Mouse (Mus musculus): ENCODE results near the gene Tas2r134. TPM values are rescaled to one million over a fixed set of nuclear protein-coding genes. Genes with fewer than 3 reads are reported as not detected.

The Tas2r134 gene
- not detected in 2 replicates for polyA plus RNA-seq (2015; fragmentation: Nextera tagmentation; extraction: Ambion mirVana)

DNA sequence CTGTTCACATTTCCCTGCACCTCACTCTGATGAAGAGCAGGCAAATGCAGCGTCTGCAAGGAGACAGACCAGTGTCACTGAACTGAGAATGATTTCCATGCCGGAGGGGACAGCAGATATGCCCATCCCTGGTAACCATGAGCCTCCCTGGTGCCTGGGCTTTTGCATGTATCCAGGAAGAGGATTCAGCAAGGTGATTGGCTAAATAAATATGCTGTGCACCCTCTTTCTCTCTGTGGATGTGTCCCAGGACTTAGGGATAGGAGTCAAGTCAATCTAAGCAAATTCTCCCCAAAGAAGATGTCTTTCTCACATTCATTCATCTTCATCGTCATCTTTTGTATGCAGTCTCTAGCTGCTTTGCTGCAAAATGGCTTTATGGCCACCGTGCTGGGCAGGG is at the start of gene Tas2r134:
Tas2r134 (plus strand) TSS at position 301 of the 400 bp plus-strand sequence.
- 86% methylated on average over 4 of the region's 4 CpGs for WGBS
- no peak within 1 kb of the TSS for H3K27ac ChIP-seq
- no peak within 1 kb of the TSS for H3K4me2 ChIP-seq
- H3K36me3 ChIP-seq, result no peaks in the 10 kb centered on the region
- ATAC-seq (ENCODE audit: insufficient read depth, low FRiP score, low read depth), result no peak
- no peaks in the 10 kb centered on the region for H3K9me3 ChIP-seq
- H3K9ac ChIP-seq, result no peak within 1 kb of the TSS
- H3K27me3 ChIP-seq (replicated peaks), result no peaks in the 10 kb centered on the region
- no peaks in the 10 kb centered on the region for H3K4me1 ChIP-seq
- H3K4me3 ChIP-seq (replicated peaks), result no peak within 1 kb of the TSS

DNA sequence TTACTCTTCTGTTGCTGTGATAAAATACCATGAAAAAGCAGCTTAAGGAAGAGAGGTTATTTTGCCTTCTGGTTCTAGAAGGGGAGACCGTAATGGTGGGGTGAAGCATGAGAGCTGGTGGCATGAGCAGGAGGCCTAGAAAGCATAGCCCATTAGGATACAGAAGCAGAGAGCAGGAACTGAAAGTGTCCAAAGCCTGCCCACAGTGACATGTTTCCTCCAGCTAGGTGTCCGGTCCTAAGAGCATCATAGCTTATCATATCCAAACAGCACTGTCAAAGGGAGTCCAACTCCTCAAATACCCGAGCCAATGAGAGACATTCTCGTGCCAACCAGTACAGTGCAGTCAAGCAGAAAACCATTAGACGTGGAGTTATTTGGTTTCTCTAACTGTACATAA is 47.5 kb upstream of the Tas2r134 start:
- Histone ChIP-seq H3K9ac (no peak overlapping the region), H3K4me2 (no peak overlapping the region), H3K9me3 (no peaks in the 10 kb centered on the region), H3K27ac (no peak overlapping the region), H3K4me3 (replicated peaks) (no peak overlapping the region), H3K36me3 (no peaks in the 10 kb centered on the region), H3K4me1 (no peaks in the 10 kb centered on the region), H3K27me3 (replicated peaks) (no peaks in the 10 kb centered on the region)
- 79% methylated on average over 5 of the region's 5 CpGs for WGBS
- ATAC-seq (ENCODE audit: insufficient read depth, low FRiP score, low read depth), result no peak

DNA sequence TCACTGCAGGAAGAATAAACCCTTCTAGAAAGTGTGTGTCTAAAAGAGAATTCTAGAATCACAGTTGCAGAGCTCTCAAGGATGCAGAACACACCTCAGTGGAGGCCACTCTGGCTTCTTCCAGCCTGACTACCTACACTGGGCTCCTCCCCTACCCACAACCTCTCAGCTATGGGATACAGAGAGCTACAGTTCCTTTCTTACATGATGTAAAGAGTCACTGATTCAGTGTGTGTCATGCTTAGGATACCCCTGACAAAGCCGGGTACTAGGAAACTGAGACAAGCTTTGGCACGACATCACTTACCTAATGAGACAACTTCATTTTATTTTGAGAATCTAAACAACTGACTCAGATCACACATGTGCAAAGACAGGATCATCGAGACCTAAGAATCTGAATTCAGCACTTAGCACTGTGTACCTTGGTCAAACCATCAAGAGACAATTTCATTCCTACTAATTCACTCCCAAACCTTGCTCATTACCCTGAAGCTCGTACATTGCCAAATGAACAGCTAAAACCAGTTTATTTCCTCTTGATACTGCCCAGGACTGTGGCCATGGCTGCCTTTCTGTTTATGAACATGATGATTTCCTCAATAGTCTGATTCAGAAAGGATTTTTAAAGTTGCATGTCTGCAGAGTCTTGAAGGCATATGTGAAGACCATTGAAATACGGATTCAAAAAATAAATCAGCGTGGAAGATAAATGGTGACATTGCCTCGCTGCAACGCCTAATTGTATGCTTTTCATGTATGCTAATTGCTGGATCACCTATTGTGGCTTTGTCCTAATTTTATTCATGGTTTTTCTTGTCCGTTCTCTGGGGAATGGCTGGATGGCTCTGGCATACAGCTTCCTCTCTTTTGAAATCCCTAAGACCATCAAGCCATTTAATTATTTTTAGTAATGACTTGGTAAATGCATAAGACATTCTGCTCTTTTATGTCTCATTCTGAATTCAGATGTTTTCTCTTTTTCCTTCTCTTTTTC is 43.0 kb upstream of the Tas2r134 start:
- no peak for ATAC-seq (ENCODE audit: insufficient read depth, low FRiP score, low read depth)
- Histone ChIP-seq H3K27ac (no peak overlapping the region), H3K4me1 (no peaks in the 10 kb centered on the region), H3K36me3 (no peaks in the 10 kb centered on the region), H3K4me3 (replicated peaks) (no peak overlapping the region), H3K9me3 (no peaks in the 10 kb centered on the region), H3K9ac (no peak overlapping the region), H3K4me2 (no peak overlapping the region), H3K27me3 (replicated peaks) (no peaks in the 10 kb centered on the region)
- 83% methylated on average over 9 of the region's 9 CpGs for WGBS

DNA sequence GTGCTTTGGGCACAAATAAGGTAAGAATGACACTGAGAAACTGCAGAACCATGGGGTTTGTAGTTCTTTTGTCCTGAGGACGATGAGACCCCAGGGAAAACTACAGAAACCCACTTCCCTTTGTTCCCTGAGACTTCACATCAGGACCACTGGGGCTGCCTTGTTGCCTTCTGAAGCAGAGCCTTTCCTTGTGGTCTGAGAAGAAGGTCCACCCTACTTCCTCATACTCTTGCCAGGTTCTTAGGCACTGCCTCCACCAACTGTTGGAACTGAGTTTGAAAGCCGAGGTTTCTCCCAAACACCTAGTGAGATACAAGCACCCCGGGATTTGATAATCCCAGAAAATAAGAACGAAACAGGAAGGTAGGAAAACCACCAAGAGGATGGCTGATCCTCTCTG is 39.0 kb upstream of the Tas2r134 start:
- Histone ChIP-seq H3K36me3 (no peaks in the 10 kb centered on the region), H3K27ac (no peak overlapping the region), H3K27me3 (replicated peaks) (no peaks in the 10 kb centered on the region), H3K4me2 (no peak overlapping the region), H3K4me1 (no peaks in the 10 kb centered on the region), H3K4me3 (replicated peaks) (no peak overlapping the region), H3K9me3 (no peaks in the 10 kb centered on the region), H3K9ac (no peak overlapping the region)
- 75% methylated on average over 4 of the region's 4 CpGs for WGBS
- no peak for ATAC-seq (ENCODE audit: insufficient read depth, low FRiP score, low read depth)

DNA sequence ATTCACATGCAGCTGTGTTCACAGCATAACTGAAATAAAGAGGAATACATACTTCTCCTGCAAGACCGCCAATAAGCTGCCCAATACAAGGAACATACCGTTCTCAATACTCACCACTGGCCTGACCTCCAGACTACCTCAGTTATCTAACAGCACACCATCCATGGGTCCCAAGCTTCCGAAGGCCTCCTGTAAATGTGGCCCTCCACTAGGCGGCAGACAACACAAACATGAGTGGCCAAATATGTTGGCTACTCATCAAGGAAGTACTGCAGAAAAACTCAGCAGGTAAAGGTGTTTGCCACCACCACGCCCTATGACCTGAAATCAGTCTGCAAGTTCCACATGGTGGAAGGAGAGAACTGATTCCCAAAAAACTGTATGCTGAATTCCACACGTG is 38.4 kb upstream of the Tas2r134 start:
- Histone ChIP-seq H3K4me2 (no peak overlapping the region), H3K9me3 (no peaks in the 10 kb centered on the region), H3K9ac (no peak overlapping the region), H3K27ac (no peak overlapping the region), H3K27me3 (replicated peaks) (no peaks in the 10 kb centered on the region), H3K36me3 (no peaks in the 10 kb centered on the region), H3K4me1 (no peaks in the 10 kb centered on the region; the same call in 1 of the 2 replicates), H3K4me3 (replicated peaks) (no peak overlapping the region)
- no peak for ATAC-seq (ENCODE audit: insufficient read depth, low FRiP score, low read depth)
- WGBS, result 71% methylated on average over 6 of the region's 6 CpGs

DNA sequence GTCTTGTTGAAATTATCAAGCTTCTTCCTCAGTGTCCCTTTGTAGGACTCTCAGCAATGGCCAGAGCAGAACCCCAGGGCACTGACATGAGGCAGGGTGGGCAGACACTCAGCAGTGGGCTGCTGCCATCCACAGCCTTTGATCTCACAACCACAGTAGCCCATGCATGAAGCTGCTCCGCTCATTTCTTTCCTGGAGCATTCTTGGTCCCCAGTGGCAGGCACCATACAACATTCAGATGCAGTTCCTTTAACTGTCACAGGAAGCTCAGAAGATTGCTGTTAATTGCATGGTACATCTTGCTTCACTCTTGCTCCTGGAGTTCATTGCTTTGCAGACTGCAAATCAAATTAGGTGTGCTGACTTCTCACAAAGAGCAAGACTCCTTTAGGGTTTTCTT is 37.7 kb upstream of the Tas2r134 start:
- H3K9me3 ChIP-seq, result no peaks in the 10 kb centered on the region
- WGBS, result 83% methylated on average over 1 of the region's 1 CpGs
- ATAC-seq (ENCODE audit: insufficient read depth, low FRiP score, low read depth), result no peak
- H3K27ac ChIP-seq, result no peak overlapping the region
- H3K27me3 ChIP-seq (replicated peaks), result no peaks in the 10 kb centered on the region
- H3K4me1 ChIP-seq, result no peaks in the 10 kb centered on the region; the same call in 1 of the 2 replicates
- no peak overlapping the region for H3K9ac ChIP-seq
- no peak overlapping the region for H3K4me3 ChIP-seq (replicated peaks)
- H3K4me2 ChIP-seq, result no peak overlapping the region
- no peaks in the 10 kb centered on the region for H3K36me3 ChIP-seq

DNA sequence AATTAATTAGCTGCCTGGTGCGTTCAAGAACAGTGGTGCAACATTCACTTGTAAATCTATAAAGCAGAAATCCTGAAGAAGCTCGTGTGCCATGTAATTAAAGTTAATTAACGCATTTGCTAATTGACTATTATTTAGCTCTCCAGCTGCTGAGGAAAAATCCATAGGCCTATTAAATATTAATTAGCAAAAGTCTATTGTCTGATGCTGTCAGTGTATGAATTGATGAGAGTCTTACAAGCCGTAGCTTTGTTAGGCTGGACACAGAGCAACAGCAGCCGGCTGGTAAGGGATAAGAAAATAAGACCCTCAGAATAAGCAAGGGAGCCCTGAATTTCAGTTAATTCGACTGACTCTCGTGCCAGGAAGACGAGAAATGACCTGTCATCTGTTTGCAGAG is 37.0 kb upstream of the Tas2r134 start:
- Histone ChIP-seq H3K4me1 (no peaks in the 10 kb centered on the region; the same call in 1 of the 2 replicates), H3K27ac (no peak overlapping the region), H3K27me3 (replicated peaks) (no peaks in the 10 kb centered on the region), H3K4me2 (no peak overlapping the region), H3K9me3 (no peaks in the 10 kb centered on the region), H3K9ac (no peak overlapping the region), H3K4me3 (replicated peaks) (no peak overlapping the region), H3K36me3 (no peaks in the 10 kb centered on the region)
- ATAC-seq (ENCODE audit: insufficient read depth, low FRiP score, low read depth), result no peak
- 75% methylated on average over 8 of the region's 8 CpGs for WGBS

DNA sequence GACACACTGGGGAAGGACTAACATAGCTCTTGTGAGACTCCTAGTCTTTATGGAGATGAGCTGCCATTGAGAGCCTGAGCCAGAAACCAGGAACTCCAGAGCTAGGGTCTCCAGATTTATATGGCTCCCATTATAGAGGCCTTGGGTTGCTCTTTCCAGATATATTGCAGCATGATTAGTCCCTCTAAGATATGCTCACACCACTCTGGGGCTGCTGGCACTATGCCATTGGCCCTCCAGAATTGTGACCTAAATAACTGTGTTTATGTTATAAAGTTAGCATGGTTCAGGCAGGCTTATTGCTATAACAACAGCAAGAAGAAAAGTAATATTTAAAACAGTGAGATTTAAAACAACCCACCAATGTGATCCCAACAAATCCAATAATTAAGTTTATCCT is 35.2 kb upstream of the Tas2r134 start:
- Histone ChIP-seq H3K4me3 (replicated peaks) (no peak overlapping the region), H3K27ac (no peak overlapping the region), H3K4me2 (no peak overlapping the region), H3K36me3 (no peaks in the 10 kb centered on the region), H3K4me1 (no peaks in the 10 kb centered on the region; the same call in 1 of the 2 replicates), H3K9me3 (no peaks in the 10 kb centered on the region), H3K9ac (no peak overlapping the region), H3K27me3 (replicated peaks) (no peaks in the 10 kb centered on the region)
- no peak for ATAC-seq (ENCODE audit: insufficient read depth, low FRiP score, low read depth)

DNA sequence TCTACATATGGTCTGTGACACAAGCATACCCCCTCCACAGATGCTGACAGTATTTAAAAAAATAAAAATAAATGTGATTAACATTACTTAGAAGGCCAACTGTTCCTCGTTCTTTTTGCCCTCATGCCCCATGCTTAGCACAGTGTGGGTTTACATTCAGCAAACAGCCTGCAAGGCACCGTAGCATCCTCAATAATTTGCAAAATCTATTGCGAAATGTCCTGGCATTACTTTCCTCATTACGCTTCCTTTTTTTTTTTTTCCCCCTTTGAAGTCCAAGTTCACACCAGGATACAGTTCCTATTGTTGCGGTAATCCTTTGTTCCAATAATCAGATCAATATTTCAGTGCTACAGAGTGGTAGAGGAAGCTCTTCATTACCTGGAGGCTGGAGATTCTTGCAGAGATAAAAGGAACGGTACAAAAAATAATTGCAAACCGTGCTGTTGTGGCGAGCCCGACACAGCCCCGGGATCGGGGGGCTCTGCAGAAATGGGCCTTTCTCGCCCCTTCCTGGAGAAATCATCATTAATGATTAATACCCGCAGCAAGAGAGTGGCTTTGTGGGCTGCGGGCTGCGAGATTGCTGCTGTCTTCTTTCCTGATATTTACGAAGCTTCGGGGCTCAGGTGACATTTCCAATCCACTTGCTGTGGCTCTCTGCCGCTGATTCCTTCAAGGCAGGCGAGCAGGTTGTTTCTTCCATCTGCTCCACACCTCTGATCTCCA is 27.7 kb upstream of the Tas2r134 start:
- no peak overlapping the region for H3K27ac ChIP-seq
- no peak overlapping the region for H3K9ac ChIP-seq
- no peaks in the 10 kb centered on the region for H3K36me3 ChIP-seq
- 65% methylated on average over 19 of the region's 19 CpGs for WGBS
- no peaks in the 10 kb centered on the region for H3K4me1 ChIP-seq
- no peaks in the 10 kb centered on the region for H3K27me3 ChIP-seq (replicated peaks)
- H3K9me3 ChIP-seq, result no peaks in the 10 kb centered on the region
- H3K4me2 ChIP-seq, result no peak overlapping the region
- no peak overlapping the region for H3K4me3 ChIP-seq (replicated peaks)
- ATAC-seq (ENCODE audit: insufficient read depth, low FRiP score, low read depth), result no peak

DNA sequence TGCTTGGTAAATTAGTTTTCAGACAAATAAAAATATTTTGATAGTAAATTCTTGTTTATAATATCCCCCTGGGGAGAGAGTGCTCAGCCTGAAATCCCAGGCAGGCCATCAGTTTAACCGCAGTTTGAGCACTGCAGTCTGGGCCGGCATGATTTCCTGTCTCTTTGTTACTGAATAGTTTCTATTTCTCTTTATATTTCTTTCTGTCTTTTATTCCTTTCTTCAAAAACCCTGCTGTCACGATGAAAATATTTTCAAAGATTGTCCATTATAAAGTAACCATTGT is 27.2 kb upstream of the Tas2r134 start:
- Histone ChIP-seq H3K9me3 (no peaks in the 10 kb centered on the region), H3K36me3 (no peaks in the 10 kb centered on the region), H3K27ac (no peak overlapping the region), H3K4me1 (no peaks in the 10 kb centered on the region), H3K27me3 (replicated peaks) (no peaks in the 10 kb centered on the region), H3K4me2 (no peak overlapping the region), H3K4me3 (replicated peaks) (no peak overlapping the region), H3K9ac (no peak overlapping the region)
- no peak for ATAC-seq (ENCODE audit: insufficient read depth, low FRiP score, low read depth)
- 52% methylated on average over 3 of the region's 3 CpGs for WGBS

DNA sequence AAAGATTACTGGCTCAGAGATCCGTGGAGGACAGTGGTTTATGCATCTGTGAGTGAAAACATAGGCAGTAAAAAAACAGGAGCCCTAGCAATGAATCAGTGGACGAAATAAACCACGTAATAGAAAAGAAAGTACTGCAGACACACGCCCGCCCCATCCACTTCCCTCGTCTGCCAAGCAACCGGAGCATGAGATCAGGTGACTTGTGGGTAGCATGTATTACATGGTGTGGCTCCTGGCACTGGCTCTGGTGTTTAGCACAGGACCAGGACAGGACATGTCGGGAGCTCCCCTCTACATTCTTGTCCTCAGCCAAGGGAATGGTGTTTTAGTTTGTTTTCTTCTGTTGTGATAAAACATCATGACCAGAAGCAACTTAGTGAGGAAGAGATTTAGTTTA is 26.4 kb upstream of the Tas2r134 start:
- Histone ChIP-seq H3K27ac (no peak overlapping the region), H3K4me1 (no peaks in the 10 kb centered on the region), H3K4me2 (no peak overlapping the region), H3K36me3 (no peaks in the 10 kb centered on the region), H3K9me3 (no peaks in the 10 kb centered on the region), H3K9ac (no peak overlapping the region), H3K4me3 (replicated peaks) (no peak overlapping the region), H3K27me3 (replicated peaks) (no peaks in the 10 kb centered on the region)
- WGBS, result 82% methylated on average over 8 of the region's 8 CpGs
- no peak for ATAC-seq (ENCODE audit: insufficient read depth, low FRiP score, low read depth)

DNA sequence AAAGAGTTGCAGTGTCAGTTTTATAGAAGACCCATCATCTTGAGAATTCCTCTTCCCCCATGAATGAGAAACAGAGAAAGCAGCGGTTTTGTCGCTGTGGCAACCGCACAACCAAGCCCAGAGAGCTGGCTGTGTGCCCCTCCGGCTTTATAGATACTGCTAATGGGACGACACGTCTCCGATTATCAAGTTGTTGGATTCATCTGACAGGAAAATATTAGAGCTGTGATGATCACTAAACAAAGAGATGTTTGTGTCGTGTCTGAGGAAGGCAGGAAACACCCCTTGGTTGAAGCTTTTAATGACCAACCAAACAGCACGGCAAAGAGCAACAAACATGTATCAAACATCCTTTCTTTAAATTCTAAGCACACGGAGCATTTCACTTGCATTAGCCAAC is 17.0 kb upstream of the Tas2r134 start:
- Histone ChIP-seq H3K36me3 (no peaks in the 10 kb centered on the region), H3K4me2 (no peak overlapping the region), H3K27me3 (replicated peaks) (no peaks in the 10 kb centered on the region), H3K9ac (no peak overlapping the region), H3K4me1 (no peaks in the 10 kb centered on the region), H3K4me3 (replicated peaks) (no peak overlapping the region), H3K9me3 (no peaks in the 10 kb centered on the region), H3K27ac (no peak overlapping the region)
- no peak for ATAC-seq (ENCODE audit: insufficient read depth, low FRiP score, low read depth)
- 52% methylated on average over 10 of the region's 10 CpGs for WGBS
